Mouse (Mus musculus) hindbrain, embryonic 16.5 days (tissue): ENCODE measurements around the gene Adamts2. TPM values are rescaled to one million over a fixed set of nuclear protein-coding genes. Genes with fewer than 3 reads are reported as not detected.

ENCODE experiments used
- ATAC-seq: fragments of 200-750 bp; cut with Nextera tagmentation; 2 replicates; pipeline ENCODE4 v1.8.0; 2017; ENCODE audit warnings: moderate TSS enrichment, moderate library complexity
- H3K27ac ChIP-seq: fragments of 300-500 bp; sonication (generic); 2 replicates; pipeline ENCODE4 v1.5.1; 2014; ENCODE audit warnings: low read depth, mild to moderate bottlenecking, control low read depth, low read length, moderate library complexity
- H3K27me3 ChIP-seq: fragments of 300-500 bp; sonication (generic); replicated peaks from 2 replicates; pipeline ENCODE4 v1.6.1; 2014; ENCODE audit warnings: low read length; ENCODE audit not compliant: control insufficient read depth, insufficient read depth
- H3K36me3 ChIP-seq: fragments of 300-500 bp; sonication (generic); 2 replicates; pipeline ENCODE4 v1.6.1; 2014; ENCODE audit warnings: mild to moderate bottlenecking, low read length, moderate library complexity, mixed read lengths; ENCODE audit not compliant: control insufficient read depth, insufficient read depth
- H3K4me1 ChIP-seq: fragments of 300-500 bp; sonication (generic); 2 replicates; pipeline ENCODE4 v1.6.1; 2014; ENCODE audit warnings: low read depth, low read length; ENCODE audit not compliant: control insufficient read depth, insufficient read depth
- H3K4me2 ChIP-seq: fragments of 300-500 bp; sonication (generic); 2 replicates; pipeline ENCODE4 v1.6.1; 2014; ENCODE audit warnings: mild to moderate bottlenecking, low read length, control low read depth, moderate library complexity
- H3K4me3 ChIP-seq: fragments of 300-500 bp; sonication (generic); 2 replicates; pipeline ENCODE4 v1.5.1; 2014; ENCODE audit warnings: mild to moderate bottlenecking, low read length, control low read depth, moderate library complexity
- H3K9ac ChIP-seq: fragments of 300-500 bp; sonication (generic); 2 replicates; pipeline ENCODE4 v1.6.1; 2014; ENCODE audit warnings: low read depth, mild to moderate bottlenecking, control low read depth, low read length, moderate library complexity
- H3K9me3 ChIP-seq: fragments of 300-500 bp; sonication (generic); 2 replicates; pipeline ENCODE4 v1.6.1; 2014; ENCODE audit warnings: mild to moderate bottlenecking, low read length, moderate library complexity; ENCODE audit not compliant: control insufficient read depth
- WGBS: fragments of 180-500 bp; shearing (Covaris S2); extraction: QIAGEN DNeasy Blood & Tissue Kit; methylation state at CpG from one replicate; pipeline ENCODE4 v1.1.7; 2014; 5-methylcytosine and 5-hydroxymethylcytosine counted together
- polyA plus RNA-seq: library from polyadenylated mRNA; unstranded; fragments of >200 nt; fragmentation: Nextera tagmentation; extraction: Ambion mirVana; gene quantifications from 2 replicates; pipeline ENCODE4 v1.2.1, GENCODE M21; 2015

Gene Adamts2
- polyA plus RNA-seq, 1 experiment from 2014 or later = 4.7 TPM

DNA sequence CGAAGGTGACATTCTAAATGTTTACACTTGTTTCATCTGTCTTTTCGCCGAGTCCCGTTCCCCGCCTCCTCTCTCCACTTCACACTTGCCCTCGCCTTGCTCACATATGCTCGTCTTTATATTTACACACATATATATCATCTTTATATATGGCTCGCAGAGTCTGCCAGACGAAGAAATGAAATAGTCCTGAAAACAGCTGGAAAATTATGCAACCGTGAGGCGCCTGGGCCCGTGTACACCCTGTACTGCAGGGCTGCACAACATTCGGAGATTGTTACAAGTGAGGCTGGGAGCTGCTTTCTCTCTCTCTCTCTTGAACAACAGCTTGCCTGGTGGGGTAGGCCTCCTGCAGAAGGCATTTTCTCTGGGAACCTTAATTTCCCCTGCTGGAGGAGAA is 10.8 kb upstream of the Adamts2 start:
- no peaks in the 10 kb centered on the region for H3K9me3 ChIP-seq
- H3K27me3 ChIP-seq = no peaks in the 10 kb centered on the region
- no peaks in the 10 kb centered on the region; the same call in 1 of the 2 replicates for H3K4me1 ChIP-seq
- no peak overlapping the region for H3K9ac ChIP-seq
- H3K4me3 ChIP-seq = no peak overlapping the region
- no peak overlapping the region for H3K27ac ChIP-seq
- no peaks in the 10 kb centered on the region for H3K36me3 ChIP-seq
- 88% methylated on average over 13 of the region's 13 CpGs for WGBS
- ATAC-seq = no peak
- H3K4me2 ChIP-seq = no peak overlapping the region

DNA sequence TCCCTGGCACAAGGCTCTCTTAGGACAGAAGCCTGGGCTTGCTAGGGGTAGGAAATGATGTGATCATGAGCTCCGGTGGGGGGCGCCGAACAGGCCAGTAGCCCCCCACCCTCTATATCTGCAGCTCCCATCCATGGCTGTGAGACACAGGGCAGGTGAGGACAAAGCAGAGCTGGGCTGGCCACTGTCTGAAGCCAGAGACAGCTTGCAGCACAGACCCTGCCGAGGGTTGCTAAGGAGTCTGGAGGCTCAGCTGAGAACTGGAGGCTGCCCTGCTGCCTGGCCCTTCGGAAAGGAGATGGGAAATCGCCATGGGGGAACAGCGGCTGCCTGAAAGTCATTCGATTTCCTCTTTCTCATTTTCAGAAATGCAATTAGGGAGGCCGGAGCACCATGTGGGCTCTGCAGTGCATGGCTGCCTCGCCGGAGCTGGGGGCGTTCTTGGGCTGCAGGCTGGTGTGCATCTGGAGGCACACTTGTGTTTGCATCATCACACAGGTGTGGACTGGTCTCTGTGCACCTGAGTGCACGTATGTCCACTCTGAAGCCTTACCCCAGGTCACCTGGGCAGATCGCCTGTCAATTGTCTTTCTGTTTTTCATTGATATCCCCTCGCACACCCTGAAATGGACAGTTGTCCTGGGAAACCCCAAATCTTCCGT is 8.9 kb upstream of the Adamts2 start:
- H3K4me3 ChIP-seq = no peak overlapping the region
- H3K9ac ChIP-seq = peak overlapping the region; percentile 4; the same call in 1 of the 2 replicates
- no peak overlapping the region for H3K27ac ChIP-seq
- no peaks in the 10 kb centered on the region for H3K36me3 ChIP-seq
- H3K4me2 ChIP-seq = no peak overlapping the region
- no peaks in the 10 kb centered on the region for H3K9me3 ChIP-seq
- peak; percentile 48 for ATAC-seq
- H3K4me1 ChIP-seq = no peaks in the 10 kb centered on the region; the same call in 1 of the 2 replicates
- WGBS = 55% methylated on average over 16 of the region's 16 CpGs
- H3K27me3 ChIP-seq = no peaks in the 10 kb centered on the region

DNA sequence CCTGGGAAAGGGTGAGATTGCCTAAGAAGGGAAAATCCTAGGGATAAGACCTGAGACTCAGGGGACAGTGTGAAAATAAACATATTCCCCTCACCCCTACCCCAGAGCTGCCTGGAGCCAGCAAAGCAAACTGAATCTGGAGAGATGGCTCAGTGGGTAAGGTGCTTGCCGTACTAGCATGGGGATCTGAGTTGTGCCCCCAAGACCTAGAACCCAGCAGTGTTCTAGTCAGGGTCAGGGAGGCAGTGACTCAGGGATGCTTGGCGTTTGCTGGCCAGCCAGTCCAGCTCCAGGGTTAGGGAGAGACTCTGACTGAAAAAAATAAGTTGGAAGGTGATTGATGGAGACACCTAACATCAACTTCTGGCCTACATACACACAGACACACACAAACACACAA is 5.3 kb upstream of the Adamts2 start:
- ATAC-seq = no peak
- peaks cover 8% of the 10 kb centered on the region for H3K27me3 ChIP-seq
- WGBS = 83% methylated on average over 2 of the region's 2 CpGs
- no peak overlapping the region for H3K9ac ChIP-seq
- no peaks in the 10 kb centered on the region for H3K9me3 ChIP-seq
- H3K36me3 ChIP-seq = no peaks in the 10 kb centered on the region
- no peak overlapping the region for H3K4me3 ChIP-seq
- no peak overlapping the region for H3K27ac ChIP-seq
- peaks cover 1% of the 10 kb centered on the region; the same call in 1 of the 2 replicates for H3K4me1 ChIP-seq
- H3K4me2 ChIP-seq = no peak overlapping the region

DNA sequence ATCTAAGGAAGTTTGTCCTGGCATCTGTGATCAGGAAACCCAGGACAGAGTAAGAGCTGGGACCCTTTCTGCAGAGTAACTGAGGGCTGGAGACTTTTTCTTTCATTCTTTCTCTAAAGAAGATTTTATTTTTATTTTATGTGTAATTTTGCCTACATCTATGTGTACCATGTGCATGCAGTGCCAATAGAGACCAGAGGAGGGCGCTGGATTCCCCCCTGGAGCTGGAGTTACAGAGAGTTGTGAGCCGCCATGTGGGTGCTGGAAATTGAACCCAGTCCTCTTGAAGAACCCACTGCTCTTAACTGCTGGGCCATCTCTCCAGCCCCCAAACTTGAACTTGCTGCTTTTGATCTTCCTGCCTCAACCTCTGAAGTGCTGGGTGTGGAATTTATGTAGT is 2.7 kb upstream of the Adamts2 start:
- peaks cover 20% of the 10 kb centered on the region for H3K27me3 ChIP-seq
- no peak overlapping the region for H3K4me3 ChIP-seq
- H3K27ac ChIP-seq = no peak overlapping the region
- H3K4me1 ChIP-seq = peaks cover 15% of the 10 kb centered on the region
- no peaks in the 10 kb centered on the region for H3K9me3 ChIP-seq
- no peak for ATAC-seq
- 60% methylated on average over 2 of the region's 2 CpGs for WGBS
- no peaks in the 10 kb centered on the region for H3K36me3 ChIP-seq
- H3K9ac ChIP-seq = no peak overlapping the region
- H3K4me2 ChIP-seq = no peak overlapping the region

DNA sequence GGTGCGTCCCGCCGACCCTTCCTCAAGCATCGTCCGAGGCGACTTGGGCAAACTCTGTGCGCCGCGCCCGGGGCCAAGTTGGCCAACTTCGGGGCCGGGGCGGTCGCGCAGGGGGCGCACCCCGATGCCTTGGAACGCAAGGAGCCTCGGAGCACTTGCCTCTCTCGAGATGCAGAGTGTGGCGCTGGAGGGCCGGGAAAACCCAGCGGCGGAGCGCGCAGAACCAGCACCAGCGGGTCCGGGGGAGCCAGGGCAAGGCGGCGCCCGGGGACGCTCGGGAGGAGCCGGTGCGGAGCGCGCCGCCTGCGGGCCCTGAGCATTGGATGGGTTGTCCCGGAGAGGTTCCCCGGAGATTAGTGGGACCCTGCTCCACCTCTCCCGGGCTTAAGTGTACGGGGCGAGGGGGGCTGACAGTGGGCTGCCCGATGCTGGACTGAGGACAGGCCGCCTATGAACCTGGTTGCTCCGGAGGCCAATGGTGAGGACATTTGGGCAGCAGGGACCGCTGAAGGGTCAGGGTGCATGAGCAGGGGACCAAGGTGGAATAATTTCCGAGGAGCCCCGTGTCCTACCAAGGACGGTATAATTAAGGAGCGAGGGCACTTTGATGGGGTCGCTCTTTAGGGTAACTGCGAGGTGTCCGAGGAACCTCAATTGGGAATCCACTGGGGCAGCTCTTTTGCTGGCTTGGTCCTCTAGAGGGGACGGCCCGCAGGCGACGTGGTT is 635 bp downstream of the Adamts2 start:
- ATAC-seq = peak; percentile 50
- Histone ChIP-seq H3K4me2 (peak overlapping the region; percentile 99), H3K27me3 (peaks cover 36% of the 10 kb centered on the region), H3K27ac (peak overlapping the region; percentile 17; the same call in 1 of the 2 replicates), H3K4me1 (peaks cover 15% of the 10 kb centered on the region), H3K36me3 (no peaks in the 10 kb centered on the region), H3K9me3 (no peaks in the 10 kb centered on the region), H3K4me3 (peak overlapping the region; percentile 78), H3K9ac (peak overlapping the region; percentile 80)
- WGBS = under 1% methylated on average over 58 of the region's 59 CpGs

DNA sequence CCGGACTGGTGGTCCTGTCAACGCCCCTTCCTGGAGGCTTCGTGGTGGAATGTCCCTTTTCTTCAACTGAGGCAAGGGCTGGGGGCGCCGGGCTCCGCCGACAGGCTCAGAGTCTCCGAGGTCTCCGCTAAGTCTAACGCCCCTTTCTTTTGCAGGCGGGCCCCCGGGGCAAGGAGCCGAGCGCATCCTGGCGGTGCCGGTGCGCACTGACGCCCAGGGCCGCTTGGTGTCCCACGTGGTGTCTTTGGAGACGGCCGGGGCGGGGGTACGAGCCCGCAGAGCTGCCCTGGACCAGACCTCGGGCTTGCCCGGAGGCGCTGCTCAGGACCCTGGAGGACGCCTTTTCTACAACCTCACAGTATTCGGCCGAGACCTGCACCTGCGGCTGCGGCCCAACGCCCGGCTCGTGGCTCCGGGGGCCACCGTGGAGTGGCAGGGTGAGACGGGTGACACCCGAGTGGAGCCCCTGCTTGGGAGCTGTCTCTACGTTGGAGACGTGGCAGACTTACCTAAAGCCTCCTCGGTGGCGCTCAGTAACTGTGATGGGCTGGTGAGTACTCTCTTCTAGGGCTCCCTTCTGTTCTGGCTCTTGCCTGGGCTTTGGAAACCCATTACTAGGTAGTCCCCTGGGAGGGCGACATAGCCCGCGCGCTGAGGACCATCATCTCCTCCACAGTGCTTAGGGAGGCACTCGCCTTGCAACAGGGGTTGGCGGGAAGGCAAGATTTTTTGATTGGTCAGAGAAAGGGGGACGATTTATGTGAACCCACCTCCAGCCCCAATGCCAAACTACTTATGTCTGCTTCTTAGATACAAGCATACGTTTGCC is 1.4 kb downstream of the Adamts2 start:
- Histone ChIP-seq H3K9me3 (no peaks in the 10 kb centered on the region), H3K4me2 (peak overlapping the region; percentile 99), H3K4me3 (peak overlapping the region; percentile 78), H3K27ac (no peak overlapping the region), H3K9ac (peak overlapping the region; percentile 80), H3K36me3 (no peaks in the 10 kb centered on the region), H3K27me3 (peaks cover 36% of the 10 kb centered on the region), H3K4me1 (peaks cover 15% of the 10 kb centered on the region)
- ATAC-seq = peak; percentile 57
- WGBS = under 1% methylated on average over 46 of the region's 52 CpGs

DNA sequence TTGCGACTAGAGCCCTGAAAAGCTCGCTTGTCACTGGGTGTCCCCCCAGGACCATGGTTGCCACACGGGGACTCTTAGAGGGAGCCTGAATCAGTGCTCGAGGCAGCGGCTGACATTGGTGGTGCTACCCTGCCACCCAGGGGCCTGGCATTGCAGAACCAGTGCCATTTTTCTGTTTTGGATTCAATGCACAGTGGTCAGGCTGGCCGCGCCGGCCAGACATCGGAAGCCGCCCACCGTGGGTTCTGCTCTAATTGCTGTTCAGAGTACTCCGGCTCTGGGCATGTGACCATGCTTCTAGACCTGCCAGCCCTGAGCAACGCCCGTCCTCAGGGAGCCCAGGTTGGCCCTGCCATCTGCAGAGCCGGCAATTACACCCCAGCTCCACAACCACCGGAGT is 2.5 kb downstream of the Adamts2 start:
- Histone ChIP-seq H3K27ac (no peak overlapping the region), H3K9ac (no peak overlapping the region), H3K4me3 (no peak overlapping the region), H3K27me3 (peaks cover 36% of the 10 kb centered on the region), H3K4me2 (peak overlapping the region; percentile 15), H3K9me3 (no peaks in the 10 kb centered on the region), H3K36me3 (no peaks in the 10 kb centered on the region), H3K4me1 (peaks cover 15% of the 10 kb centered on the region)
- no peak for ATAC-seq
- 71% methylated on average over 16 of the region's 16 CpGs for WGBS

DNA sequence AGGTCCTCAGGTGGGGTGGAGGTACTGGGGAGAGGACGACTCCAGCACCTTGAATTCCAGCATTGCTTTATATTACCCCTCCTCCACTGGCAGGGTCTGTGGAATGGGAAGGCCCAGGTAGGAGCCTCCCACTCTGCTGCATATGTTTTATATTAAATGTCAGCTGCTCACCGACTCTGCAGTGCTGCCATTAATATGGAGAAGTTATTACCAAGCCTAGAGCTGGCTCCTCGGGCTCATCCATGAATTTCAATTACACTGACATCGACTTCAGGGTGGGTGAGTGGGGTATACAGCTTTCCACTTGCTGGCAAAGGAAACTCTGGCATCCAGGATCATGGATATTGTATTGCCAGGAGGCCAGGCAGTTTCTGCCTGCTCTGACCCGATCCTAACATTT is 9.3 kb downstream of the Adamts2 start:
- Histone ChIP-seq H3K9me3 (no peaks in the 10 kb centered on the region), H3K9ac (no peak overlapping the region), H3K27ac (no peak overlapping the region), H3K4me1 (peaks cover 3% of the 10 kb centered on the region; the same call in 1 of the 2 replicates), H3K4me2 (no peak overlapping the region), H3K36me3 (no peaks in the 10 kb centered on the region), H3K4me3 (no peak overlapping the region), H3K27me3 (no peaks in the 10 kb centered on the region)
- peak; percentile 50 for ATAC-seq
- 49% methylated on average over 5 of the region's 5 CpGs for WGBS
